Mouse (Mus musculus): Measurements from ENCODE around the gene Aloxe3. TPM values are rescaled to one million over a fixed set of nuclear protein-coding genes. Genes with fewer than 3 reads are reported as not detected.

Aloxe3 gene
- total and polyA plus RNA-seq, 3 experiments: 0.13 to 0.23 TPM; not detected in 1

GRCm38 (mm10) chr11:69086390-69086789, 39.3 kb upstream of the Aloxe3 start:
- dilution Hi-C loops (cut with MboI; ENCODE audit: extremely low pct_ligation_motif_present, extremely low pct_unique_long_range_greater_than_20kb, low sequenced_read_pairs) (no loop called here), in situ Hi-C loops (cut with MboI; ENCODE audit: low pct_ligation_motif_present, low pct_unique_long_range_greater_than_20kb, low sequenced_read_pairs) (loop anchor here (25.0 kb wide), 1 partner anchor 926 kb away; the partner anchor contains the start of genes Acadvl, Dlg4 and Dvl2)
- peaks cover 4% of the 10 kb centered on the region for H3K9me3 ChIP-seq (replicated peaks; ENCODE audit: low read length)
- no peak overlapping the region for H3K9ac ChIP-seq (ENCODE audit: insufficient read depth, low read depth)
- DNase-seq (ENCODE audit: extremely low read depth): no peak
- H3K27ac ChIP-seq (ENCODE audit: insufficient read depth, low read depth): no peak overlapping the region
- TF ChIP-seq CTCF (conservative IDR thresholded peaks at IDR 0.05 in 1 of 2, IDR thresholded peaks at IDR 0.05 in 1 of 2; ENCODE audit: low read depth in 2 of 2, low read length in 2 of 2) (no peak), ZNF384 (IDR thresholded peaks at IDR 0.05; ENCODE audit: low read depth, low read length) (no peak), ZKSCAN1 (IDR thresholded peaks at IDR 0.05; ENCODE audit: borderline replicate concordance, low read depth, low read length) (no peak), KAT2A (IDR thresholded peaks at IDR 0.05; ENCODE audit: insufficient replicate concordance, low read length) (no peak)
- H3K36me3 ChIP-seq (replicated peaks in 1 of 2; ENCODE audit: control insufficient read depth in 1 of 2, insufficient read depth in 1 of 2, low read length in 1 of 2): peaks cover 13 to 21% of the 10 kb centered on the region in 2 experiments
- no peak overlapping the region for H3K4me3 ChIP-seq (replicated peaks in 1 of 3; ENCODE audit: low read depth in 2 of 3, low read length in 2 of 3, poor library complexity in 1 of 3)
- peaks cover 19 to 39% of the 10 kb centered on the region in 2 experiments for H3K4me1 ChIP-seq (ENCODE audit: control insufficient read depth in 1 of 2, insufficient read depth in 2 of 2)
- H3K27me3 ChIP-seq (replicated peaks): peaks cover 33% of the 10 kb centered on the region
- H3K79me2 ChIP-seq (replicated peaks; ENCODE audit: control insufficient read depth, extremely low read depth, insufficient read depth, poor library complexity, severe bottlenecking): peaks cover 29% of the 10 kb centered on the region
- H3K4me2 ChIP-seq (ENCODE audit: insufficient read depth, low read depth, poor library complexity, severe bottlenecking): no peak overlapping the region

- H3K79me2 ChIP-seq (replicated peaks; ENCODE audit: control insufficient read depth, extremely low read depth, insufficient read depth, poor library complexity, severe bottlenecking): peaks cover 29% of the 10 kb centered on the region
- DNase-seq (ENCODE audit: extremely low read depth): no peak
- H3K27me3 ChIP-seq (replicated peaks): peaks cover 29% of the 10 kb centered on the region
- in situ Hi-C loops (cut with MboI; ENCODE audit: low pct_ligation_motif_present, low pct_unique_long_range_greater_than_20kb, low sequenced_read_pairs): loop anchor here (25.0 kb wide), 1 partner anchor 925 kb away; the partner anchor contains the start of genes Acadvl, Dlg4 and Dvl2
- no peak overlapping the region for H3K4me2 ChIP-seq (ENCODE audit: insufficient read depth, low read depth, poor library complexity, severe bottlenecking)
- TF ChIP-seq NRF1 (IDR thresholded peaks at IDR 0.05; ENCODE audit: low read depth, low read length) (no peak), JUN (IDR thresholded peaks at IDR 0.05; ENCODE audit: insufficient read depth, low read depth, low read length) (no peak), SMC3 (IDR thresholded peaks at IDR 0.05; ENCODE audit: low read depth, low read length) (no peak), CTCF (conservative IDR thresholded peaks at IDR 0.05 in 1 of 2, IDR thresholded peaks at IDR 0.05 in 1 of 2; ENCODE audit: low read depth in 2 of 2, low read length in 2 of 2) (no peak), USF2 (conservative IDR thresholded peaks at IDR 0.05; ENCODE audit: low read depth, low read length) (no peak), TBP (conservative IDR thresholded peaks at IDR 0.05; ENCODE audit: low read depth, low read length) (no peak), MAX (IDR thresholded peaks at IDR 0.05; ENCODE audit: low read length) (no peak), MAZ (IDR thresholded peaks at IDR 0.05; ENCODE audit: low read depth, low read length) (no peak), SIN3A (IDR thresholded peaks at IDR 0.05; ENCODE audit: low read length) (no peak), RCOR1 (conservative IDR thresholded peaks at IDR 0.05; ENCODE audit: low read depth, low read length) (no peak), BHLHE40 (IDR thresholded peaks at IDR 0.05; ENCODE audit: low read depth, low read length) (no peak), MEF2A (IDR thresholded peaks at IDR 0.05; ENCODE audit: borderline replicate concordance, low read depth, low read length) (no peak), RAD21 (IDR thresholded peaks at IDR 0.05; ENCODE audit: low read depth, low read length) (no peak), ZNF384 (IDR thresholded peaks at IDR 0.05; ENCODE audit: low read depth, low read length) (no peak), CHD1 (IDR thresholded peaks at IDR 0.05; ENCODE audit: low read depth, low read length) (no peak), PAX5 (IDR thresholded peaks at IDR 0.05; ENCODE audit: low read length) (no peak)
- H3K27ac ChIP-seq (ENCODE audit: insufficient read depth, low read depth): no peak overlapping the region
- dilution Hi-C loops (cut with MboI; ENCODE audit: extremely low pct_ligation_motif_present, extremely low pct_unique_long_range_greater_than_20kb, low sequenced_read_pairs): no loop called here
- H3K9ac ChIP-seq (ENCODE audit: insufficient read depth, low read depth): no peak overlapping the region
- H3K36me3 ChIP-seq (replicated peaks in 1 of 2; ENCODE audit: control insufficient read depth in 1 of 2, insufficient read depth in 1 of 2, low read length in 1 of 2): peaks cover 18 to 28% of the 10 kb centered on the region in 2 experiments
- peaks cover 18 to 41% of the 10 kb centered on the region in 2 experiments for H3K4me1 ChIP-seq (ENCODE audit: control insufficient read depth in 1 of 2, insufficient read depth in 2 of 2)
- H3K4me3 ChIP-seq (replicated peaks in 1 of 3; ENCODE audit: low read depth in 2 of 3, low read length in 2 of 3, poor library complexity in 1 of 3): no peak overlapping the region
- H3K9me3 ChIP-seq (replicated peaks; ENCODE audit: low read length): peaks cover 4% of the 10 kb centered on the region
Measured at GRCm38 (mm10) chr11:69087082-69087481, 38.6 kb upstream of the Aloxe3 start.

All from CH12.LX (cell line).